Mouse (Mus musculus): Measurements from ENCODE around the gene Myo1b.
A peak's percentile ranks its signal among the peaks of the same experiment; 100 is the strongest.

The Myo1b gene

DNA sequence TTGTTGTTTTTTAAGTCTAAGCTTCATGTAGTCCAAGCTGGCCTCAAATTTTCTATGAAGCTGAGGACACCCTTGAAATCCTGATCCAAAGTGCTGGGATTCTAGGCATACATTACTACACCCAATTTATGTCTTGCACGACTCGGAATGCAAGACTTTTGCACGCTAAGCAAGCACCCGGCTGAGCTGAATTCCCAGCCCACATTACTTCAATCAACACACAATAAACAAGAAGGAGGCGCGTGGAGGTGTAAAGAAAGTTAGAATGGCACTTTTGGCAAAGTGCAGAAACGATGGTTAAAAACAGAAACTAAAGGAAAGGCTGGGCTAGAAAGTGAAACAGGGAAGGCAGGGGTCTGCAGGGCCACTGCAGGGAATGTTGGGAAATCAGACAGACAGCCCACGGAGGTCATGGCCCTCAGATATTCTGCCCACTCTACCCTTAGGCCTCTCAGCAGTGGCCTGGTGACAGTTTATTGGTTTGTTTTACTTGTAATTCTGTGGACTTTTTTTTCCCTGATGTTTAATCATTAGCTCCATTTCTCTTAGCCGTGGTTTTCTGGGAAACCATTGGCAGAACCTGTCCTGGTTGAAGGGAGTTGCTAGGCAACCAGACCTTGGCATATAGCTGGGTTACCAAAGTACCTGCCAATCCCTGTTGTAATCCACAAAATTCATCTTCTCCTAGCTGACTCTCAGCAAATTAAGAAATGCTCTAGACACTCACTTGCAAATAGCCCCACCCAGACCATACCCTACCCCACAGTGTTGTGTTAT, 195.8 kb downstream of the Myo1b start:
- peak; percentile 68 for DNase-seq

DNA sequence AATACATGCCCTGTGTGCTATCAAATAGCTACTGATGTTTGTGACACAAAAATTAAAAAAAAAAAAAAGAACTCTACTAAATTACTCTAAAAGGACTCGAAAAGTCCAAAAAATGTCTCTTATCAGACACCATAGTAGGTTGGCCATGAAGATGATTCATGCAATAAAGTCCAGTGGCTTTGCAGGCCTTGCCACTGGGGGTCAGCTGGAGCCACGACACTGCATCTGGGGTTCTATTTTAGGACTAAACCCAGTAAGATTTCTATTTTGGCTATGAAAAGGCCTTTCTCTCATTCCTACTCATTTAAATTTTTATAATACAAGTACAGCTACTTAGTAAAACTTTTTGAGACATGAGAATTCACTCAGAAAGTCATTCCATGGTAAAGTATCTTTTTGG, 205.0 kb downstream of the Myo1b start:
- DNase-seq = peak; percentile 79

GRCm38 (mm10) chr1:51706106-51706505, 209.8 kb downstream of the Myo1b start:
- DNase-seq = peak; percentile 44

DNA sequence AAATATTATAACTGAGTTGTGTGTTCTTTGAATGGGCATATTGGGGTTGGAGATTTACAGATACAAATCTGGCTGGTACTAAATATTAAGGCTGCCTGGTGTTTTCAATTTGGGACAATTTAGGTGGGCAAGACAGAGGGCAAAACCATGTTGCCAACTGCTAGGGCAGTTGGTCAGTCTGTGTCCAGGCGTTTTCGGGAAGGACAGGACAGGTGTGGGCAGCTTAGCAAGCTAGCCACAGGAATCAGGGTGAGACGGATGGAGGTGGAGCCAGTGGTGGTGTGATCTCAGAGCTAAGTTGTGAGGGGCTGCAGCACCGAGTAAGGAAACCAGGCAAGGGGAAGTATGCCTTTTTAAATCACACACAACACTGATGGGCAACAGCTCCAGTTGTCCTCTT, 211.3 kb downstream of the Myo1b start:
- DNase-seq = no peak

All from heart, adult 11 months (tissue).